Mouse (Mus musculus) spleen, adult 2 months (tissue): Measurements from ENCODE around the gene Plekha6.

ENCODE experiments used
- CTCF ChIP-seq: fragments of 200-500 bp; IDR thresholded peaks from 2 replicates; pipeline ENCODE4 v1.5.1; 2011; ENCODE audit warnings: mild to moderate bottlenecking, inconsistent platforms; ENCODE audit not compliant: insufficient read depth, insufficient read length, insufficient replicate concordance; ENCODE audit errors: extremely low read depth
- POLR2A ChIP-seq: fragments of 200-500 bp; IDR thresholded peaks from 2 replicates; pipeline ENCODE4 v1.6.1; 2011; ENCODE audit warnings: low read depth, low read length, inconsistent platforms

GRCm38 (mm10) chr1:133263134-133263533 is 99.1 kb downstream of the Plekha6 start:
- TF ChIP-seq CTCF (no peak), POLR2A (no peak)
